Mouse (Mus musculus): ENCODE data around the gene Clic1. TPM values are rescaled to one million over a fixed set of nuclear protein-coding genes. Genes with fewer than 3 reads are reported as not detected.

Clic1 gene
- polyA plus RNA-seq, 1 experiment from 2014 or later, result 141 TPM

DNA sequence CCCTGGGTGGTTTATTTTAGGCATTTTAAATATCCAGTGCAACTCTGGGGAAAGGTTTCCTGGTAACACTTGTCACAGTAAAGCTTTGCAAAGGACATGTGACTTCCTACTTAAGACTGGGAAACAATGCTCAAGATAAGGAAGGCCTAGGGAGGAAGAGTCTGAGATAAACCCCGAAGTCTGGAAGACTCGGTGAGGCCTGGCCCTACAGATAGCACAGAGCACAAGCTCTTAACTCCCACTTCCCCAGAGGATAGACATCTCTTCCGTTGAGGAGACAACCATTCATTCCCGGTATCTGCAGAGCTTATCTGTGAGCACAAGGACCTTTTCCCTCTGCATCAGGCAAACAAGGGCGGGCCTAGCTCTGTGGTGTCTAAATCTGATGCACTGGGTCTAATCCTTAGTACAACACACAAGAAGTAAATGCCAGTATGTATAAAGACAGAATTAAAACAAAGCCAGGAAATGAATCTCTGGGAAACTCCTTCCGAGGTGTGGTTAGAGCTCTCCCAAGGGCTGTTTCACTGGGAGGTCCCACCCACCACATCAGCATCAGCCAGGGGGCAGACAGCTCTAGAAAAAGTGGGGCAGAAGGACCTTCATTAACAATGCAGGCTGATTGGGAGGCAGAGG is 27.8 kb upstream of the Clic1 start:
- peak overlapping the region; percentile 29; the same call in 1 of the 2 replicates for H3K4me3 ChIP-seq (replicated peaks)
- 6% methylated on average over 6 of the region's 6 CpGs for WGBS (ENCODE audit: insufficient replicate concordance)

GRCm38 (mm10) chr17:35022541-35023060 is 27.2 kb upstream of the Clic1 start:
- Histone ChIP-seq H3K9me3 (replicated peaks) (no peaks in the 10 kb centered on the region), H3K9ac (0 out of 2 replicates have a peak overlapping the region, but pooled peaks have one; percentile 11), H3K4me2 (0 out of 2 replicates have a peak overlapping the region, but pooled peaks have one; percentile 56), H3K27me3 (no peaks in the 10 kb centered on the region), H3K36me3 (no peaks in the 10 kb centered on the region), H3K4me3 (replicated peaks) (no peak overlapping the region), H3K27ac (peak overlapping the region; percentile 58), H3K4me1 (replicated peaks) (peaks cover 64% of the 10 kb centered on the region)
- ATAC-seq (ENCODE audit: low read depth) (no peak), DNase-seq (no peak)
- 57% methylated on average over 8 of the region's 8 CpGs for WGBS (ENCODE audit: insufficient replicate concordance)

More for the DNA sequence above, 27.8 kb upstream of the Clic1 start:
- Histone ChIP-seq H3K27me3 (no peaks in the 10 kb centered on the region), H3K4me2 (peak overlapping the region; percentile 56), H3K9me3 (replicated peaks) (no peaks in the 10 kb centered on the region), H3K4me1 (replicated peaks) (peaks cover 60% of the 10 kb centered on the region), H3K36me3 (peaks cover 5% of the 10 kb centered on the region), H3K27ac (peak overlapping the region; percentile 80), H3K9ac (peak overlapping the region; percentile 47; the same call in 1 of the 2 replicates)
- DNase-seq (peak; percentile 75), ATAC-seq (ENCODE audit: low read depth) (peak; percentile 91)

DNA sequence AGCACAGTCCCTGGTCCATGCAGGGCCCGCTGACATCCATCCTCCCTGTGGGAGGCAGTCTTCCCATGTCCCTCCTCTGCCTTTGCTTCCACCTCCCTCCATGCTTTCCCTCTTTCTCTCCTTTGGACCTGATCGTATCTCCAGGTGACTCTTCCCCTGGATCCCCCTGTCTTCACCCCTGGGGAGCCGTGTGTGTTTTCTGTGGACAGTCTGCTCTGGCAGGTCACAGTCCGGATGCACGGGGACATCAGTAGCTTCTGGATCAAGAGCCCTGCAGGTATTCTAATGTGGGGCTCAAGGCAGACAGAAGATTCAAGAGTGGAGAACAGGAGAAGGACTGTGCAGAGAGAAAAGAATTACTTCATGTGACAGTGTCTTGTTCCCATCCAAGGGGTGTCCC is 26.5 kb upstream of the Clic1 start:
- peak overlapping the region; percentile 58 for H3K27ac ChIP-seq
- ATAC-seq (ENCODE audit: low read depth) (no peak), DNase-seq (no peak)
- H3K4me2 ChIP-seq, result no peak overlapping the region
- H3K4me3 ChIP-seq (replicated peaks), result no peak overlapping the region
- no peaks in the 10 kb centered on the region for H3K9me3 ChIP-seq (replicated peaks)
- H3K36me3 ChIP-seq, result no peaks in the 10 kb centered on the region
- H3K27me3 ChIP-seq, result no peaks in the 10 kb centered on the region
- H3K9ac ChIP-seq, result peak overlapping the region; percentile 45; the same call in 1 of the 2 replicates
- WGBS (ENCODE audit: insufficient replicate concordance), result 72% methylated on average over 5 of the region's 5 CpGs
- H3K4me1 ChIP-seq (replicated peaks), result peaks cover 70% of the 10 kb centered on the region

- H3K36me3 ChIP-seq, result no peaks in the 10 kb centered on the region
- H3K27ac ChIP-seq, result peak overlapping the region; percentile 58
- H3K9me3 ChIP-seq (replicated peaks), result no peaks in the 10 kb centered on the region
- no peak overlapping the region for H3K4me2 ChIP-seq
- no peak for DNase-seq
- peak overlapping the region; percentile 45; the same call in 1 of the 2 replicates for H3K9ac ChIP-seq
- H3K27me3 ChIP-seq, result no peaks in the 10 kb centered on the region
- ATAC-seq (ENCODE audit: low read depth), result no peak
- H3K4me1 ChIP-seq (replicated peaks), result peaks cover 76% of the 10 kb centered on the region
- WGBS (ENCODE audit: insufficient replicate concordance), result 28% methylated on average over 4 of the region's 4 CpGs
- H3K4me3 ChIP-seq (replicated peaks), result no peak overlapping the region
Measured at GRCm38 (mm10) chr17:35023756-35024155, 26.0 kb upstream of the Clic1 start.

DNA sequence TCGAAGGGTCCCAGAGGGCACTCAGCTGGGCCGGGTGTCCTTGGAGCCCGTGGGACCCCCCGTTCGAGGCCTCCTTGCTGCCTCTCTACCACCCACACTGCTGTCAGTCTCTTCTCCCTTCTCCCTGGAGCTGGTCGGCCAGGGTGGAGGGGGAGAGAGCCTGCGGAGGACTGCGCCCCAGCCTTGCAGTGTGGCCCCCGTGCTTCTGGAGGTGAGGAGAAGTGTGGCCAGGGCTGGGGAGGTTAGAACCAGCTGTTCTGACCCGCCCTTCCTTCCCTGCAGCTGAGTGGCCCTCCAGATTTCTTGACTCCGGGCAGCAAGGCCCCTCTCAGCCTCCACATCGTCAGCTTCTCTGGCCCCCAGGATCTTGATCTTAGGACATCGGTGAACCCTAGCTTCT is 25.5 kb upstream of the Clic1 start:
- no peak overlapping the region for H3K4me2 ChIP-seq

DNA sequence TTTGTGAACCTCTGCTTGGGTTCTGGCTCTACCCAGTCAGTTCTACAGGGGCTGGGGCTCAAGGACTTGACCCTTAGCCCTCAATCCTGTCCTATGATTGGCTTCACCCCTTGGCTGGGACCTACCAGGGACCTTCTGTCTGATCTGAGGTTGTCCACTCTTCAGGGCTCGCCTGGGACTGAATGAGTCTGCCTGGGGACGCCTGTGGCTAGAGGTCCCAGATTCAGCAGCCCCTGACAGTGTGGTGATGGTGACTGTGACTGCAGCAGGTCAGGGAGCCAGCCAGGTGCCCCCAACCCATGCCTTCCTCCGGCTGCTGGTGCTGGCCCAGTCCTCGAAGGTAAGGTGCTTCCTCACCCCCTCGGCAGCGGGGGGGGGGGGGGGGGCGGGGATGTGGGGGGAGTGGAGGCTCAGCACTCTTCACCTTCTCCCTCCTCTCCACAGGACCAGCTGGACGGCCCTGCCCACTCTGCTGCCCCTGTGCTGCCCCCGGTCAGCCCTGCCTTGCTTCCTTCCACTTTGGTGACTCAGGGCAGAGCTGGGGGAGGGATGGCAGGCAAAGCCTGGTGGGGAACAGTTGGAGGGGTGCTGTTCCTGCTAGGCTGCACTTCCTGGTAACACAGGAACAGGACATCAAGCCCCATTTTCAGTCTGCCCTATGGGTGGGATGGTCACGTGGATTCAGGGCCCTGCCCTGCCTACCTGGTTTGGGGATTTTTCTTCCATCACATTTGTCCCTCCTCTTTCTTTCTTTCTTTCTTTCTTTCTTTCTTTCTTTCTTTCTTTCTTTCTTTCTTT is 24.9 kb upstream of the Clic1 start:
- DNase-seq, result no peak
- peak overlapping the region; percentile 45; the same call in 1 of the 2 replicates for H3K9ac ChIP-seq
- 47% methylated on average over 7 of the region's 10 CpGs for WGBS (ENCODE audit: insufficient replicate concordance)
- no peaks in the 10 kb centered on the region for H3K9me3 ChIP-seq (replicated peaks)
- no peaks in the 10 kb centered on the region for H3K27me3 ChIP-seq
- peaks cover 87% of the 10 kb centered on the region for H3K4me1 ChIP-seq (replicated peaks)
- H3K4me3 ChIP-seq (replicated peaks), result no peak overlapping the region
- no peak for ATAC-seq (ENCODE audit: low read depth)
- no peak overlapping the region for H3K27ac ChIP-seq
- no peak overlapping the region for H3K4me2 ChIP-seq
- no peaks in the 10 kb centered on the region for H3K36me3 ChIP-seq

More for the DNA sequence above, 25.5 kb upstream of the Clic1 start:
- Histone ChIP-seq H3K27ac (0 out of 2 replicates have a peak overlapping the region, but pooled peaks have one; percentile 58), H3K4me3 (replicated peaks) (no peak overlapping the region), H3K27me3 (no peaks in the 10 kb centered on the region), H3K36me3 (no peaks in the 10 kb centered on the region), H3K9ac (peak overlapping the region; percentile 45; the same call in 1 of the 2 replicates), H3K9me3 (replicated peaks) (no peaks in the 10 kb centered on the region), H3K4me1 (replicated peaks) (peaks cover 81% of the 10 kb centered on the region)
- WGBS (ENCODE audit: insufficient replicate concordance), result 48% methylated on average over 12 of the region's 13 CpGs
- DNase-seq (no peak), ATAC-seq (ENCODE audit: low read depth) (no peak)

- Histone ChIP-seq H3K36me3 (no peaks in the 10 kb centered on the region), H3K9me3 (replicated peaks) (no peaks in the 10 kb centered on the region), H3K4me2 (no peak overlapping the region), H3K9ac (no peak overlapping the region; the same call in 1 of the 2 replicates), H3K4me3 (replicated peaks) (no peak overlapping the region), H3K27me3 (no peaks in the 10 kb centered on the region), H3K4me1 (replicated peaks) (peaks cover 91% of the 10 kb centered on the region), H3K27ac (no peak overlapping the region)
- DNase-seq, result no peak
- no peak for ATAC-seq (ENCODE audit: low read depth)
- 80% methylated on average over 5 of the region's 5 CpGs for WGBS (ENCODE audit: insufficient replicate concordance)
Measured at GRCm38 (mm10) chr17:35026206-35026605, 23.6 kb upstream of the Clic1 start.

DNA sequence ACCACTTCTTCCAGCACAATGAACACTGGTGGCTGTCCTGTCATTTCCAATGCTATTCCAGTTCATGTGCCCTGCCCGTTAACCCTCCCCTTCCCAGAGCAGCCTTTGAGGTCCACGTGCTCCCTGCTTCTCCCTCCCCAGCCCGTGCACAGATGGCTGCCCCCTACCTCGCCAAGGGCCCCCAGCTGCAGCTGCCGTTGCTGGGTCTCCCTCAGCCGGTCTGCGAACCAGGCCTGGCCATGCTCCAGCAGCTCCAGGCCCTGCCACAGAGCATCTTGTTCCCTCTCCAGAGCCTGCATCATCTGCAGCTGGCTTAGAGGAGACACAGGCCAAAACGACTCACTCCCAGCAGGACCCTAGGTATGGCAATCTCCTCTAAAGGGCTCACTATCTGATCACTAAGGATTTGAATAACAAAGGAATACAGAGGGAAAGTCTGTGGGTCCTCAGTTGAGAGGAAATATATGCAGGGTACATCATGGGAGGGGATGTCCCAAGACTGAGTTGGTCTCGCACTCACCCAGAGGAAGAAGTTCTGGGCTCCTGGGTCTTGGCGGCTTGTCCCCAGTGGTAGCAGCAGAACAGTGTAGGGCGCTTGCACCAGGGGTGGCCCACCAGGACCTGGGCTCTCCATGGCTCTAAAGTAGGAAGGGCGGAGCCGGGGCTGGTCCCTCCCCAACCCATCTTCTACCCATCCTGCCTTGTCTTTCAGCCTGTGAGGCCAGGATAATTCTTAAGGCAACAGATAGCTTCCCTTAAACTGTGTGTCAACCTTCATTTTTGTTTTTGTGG is 22.3 kb upstream of the Clic1 start, which contains the start of gene Sapcd1:
Gene Sapcd1 (minus strand): TSS at position 740 of the 792 bp plus-strand sequence.
- ATAC-seq (ENCODE audit: low read depth) (no peak), DNase-seq (no peak)
- WGBS (ENCODE audit: insufficient replicate concordance), result 50% methylated on average over 13 of the region's 13 CpGs
- Histone ChIP-seq H3K4me3 (replicated peaks) (no peak within 1 kb of the TSS), H3K4me1 (replicated peaks) (peaks cover 91% of the 10 kb centered on the region), H3K9me3 (replicated peaks) (no peaks in the 10 kb centered on the region), H3K9ac (0 out of 2 replicates have a peak within 1 kb of the TSS, but pooled peaks have one; percentile 24), H3K36me3 (no peaks in the 10 kb centered on the region), H3K27me3 (no peaks in the 10 kb centered on the region), H3K4me2 (no peak within 1 kb of the TSS), H3K27ac (0 out of 2 replicates have a peak within 1 kb of the TSS, but pooled peaks have one; percentile 34)

- H3K4me1 ChIP-seq (replicated peaks), result peaks cover 84% of the 10 kb centered on the region
Measured at GRCm38 (mm10) chr17:35028315-35028714, 21.5 kb upstream of the Clic1 start.

GRCm38 (mm10) chr17:35029691-35030532 is 19.9 kb upstream of the Clic1 start:
- Histone ChIP-seq H3K4me2 (0 out of 2 replicates have a peak overlapping the region, but pooled peaks have one; percentile 1), H3K27me3 (no peaks in the 10 kb centered on the region), H3K4me3 (replicated peaks) (no peak overlapping the region), H3K27ac (no peak overlapping the region), H3K9me3 (replicated peaks) (no peaks in the 10 kb centered on the region), H3K9ac (no peak overlapping the region), H3K4me1 (replicated peaks) (peaks cover 73% of the 10 kb centered on the region), H3K36me3 (no peaks in the 10 kb centered on the region)
- no peak for ATAC-seq (ENCODE audit: low read depth)
- DNase-seq, result no peak
- WGBS (ENCODE audit: insufficient replicate concordance), result 44% methylated on average over 19 of the region's 19 CpGs

More at GRCm38 (mm10) chr17:35028315-35028714, 21.5 kb upstream of the Clic1 start:
- Histone ChIP-seq H3K4me2 (no peak overlapping the region), H3K9me3 (replicated peaks) (no peaks in the 10 kb centered on the region), H3K9ac (no peak overlapping the region), H3K27ac (no peak overlapping the region), H3K36me3 (no peaks in the 10 kb centered on the region), H3K27me3 (no peaks in the 10 kb centered on the region), H3K4me3 (replicated peaks) (no peak overlapping the region)
- WGBS (ENCODE audit: insufficient replicate concordance), result 69% methylated on average over 2 of the region's 2 CpGs
- ATAC-seq (ENCODE audit: low read depth) (no peak), DNase-seq (no peak)
